Mouse (Mus musculus): ENCODE measurements at regions not wholly inside any gene's neighbourhood (a gene's known extent, or its start where the extent isn't known, plus 50 kb on each side); places are given as distances from the start of the nearest gene placed in this dataset.

- Histone ChIP-seq H3K9ac (replicated peaks) (no peak overlapping the region), H3K4me3 (ENCODE audit: low read depth, low read length) (no peak overlapping the region), H3K4me2 (ENCODE audit: low read depth, low read length) (no peak overlapping the region), H3K36me3 (replicated peaks; ENCODE audit: insufficient read depth, low read length) (no peaks in the 10 kb centered on the region), H3K27ac (ENCODE audit: low read depth) (no peak overlapping the region), H3K4me1 (ENCODE audit: insufficient read depth) (no peaks in the 10 kb centered on the region), H3K27me3 (ENCODE audit: insufficient read depth, low read length) (no peaks in the 10 kb centered on the region), H3K9me3 (ENCODE audit: low read length) (0 out of 2 replicates have a peak, but pooled peaks cover 4% of the 10 kb centered on the region)
- ATAC-seq (no peak), DNase-seq (no peak)
- TF ChIP-seq EP300 (IDR thresholded peaks at IDR 0.05; ENCODE audit: low read depth) (no peak), CTCF (IDR thresholded peaks at IDR 0.05; ENCODE audit: low read depth) (peak; percentile 43)
- WGBS (ENCODE audit: insufficient replicate concordance) = 41% methylated on average over 5 of the region's 5 CpGs
Observed at GRCm38 (mm10) chr4:127536952-127537351, 179.0 kb upstream of the Gjb5 start.

- 75% methylated on average over 7 of the region's 7 CpGs for WGBS (ENCODE audit: insufficient replicate concordance)
- no peak for DNase-seq
- H3K27me3 ChIP-seq (ENCODE audit: insufficient read depth, low read length) = no peaks in the 10 kb centered on the region
Observed at GRCm38 (mm10) chr4:127535630-127536029, 177.6 kb upstream of the Gjb5 start.

DNA sequence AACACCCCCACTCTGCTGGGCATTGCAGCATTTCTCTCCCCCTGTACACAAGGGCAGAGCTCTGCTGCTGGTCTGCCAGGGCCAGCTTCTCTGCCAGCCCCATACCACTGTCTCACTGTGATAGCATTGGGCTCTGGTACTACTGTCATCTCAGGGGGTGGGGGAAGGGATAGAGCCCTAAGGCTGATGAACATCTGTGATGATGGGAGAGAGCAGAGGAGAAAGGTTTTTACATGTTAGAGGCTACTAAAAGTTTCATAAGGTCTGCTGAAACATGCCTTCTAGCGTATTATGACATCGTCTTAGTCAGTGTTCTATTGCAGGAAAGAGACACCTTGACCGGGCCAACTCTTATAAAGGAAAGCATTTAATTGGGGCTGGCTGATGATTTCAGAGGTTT lies 176.4 kb upstream of the Gjb5 start:
- Histone ChIP-seq H3K9me3 (ENCODE audit: low read length) (0 out of 2 replicates have a peak, but pooled peaks cover 4% of the 10 kb centered on the region), H3K27ac (ENCODE audit: low read depth) (no peak overlapping the region), H3K27me3 (ENCODE audit: insufficient read depth, low read length) (no peaks in the 10 kb centered on the region), H3K4me2 (ENCODE audit: low read depth, low read length) (no peak overlapping the region), H3K4me3 (ENCODE audit: low read depth, low read length) (no peak overlapping the region), H3K4me1 (ENCODE audit: insufficient read depth) (no peaks in the 10 kb centered on the region), H3K9ac (replicated peaks) (no peak overlapping the region), H3K36me3 (replicated peaks; ENCODE audit: insufficient read depth, low read length) (no peaks in the 10 kb centered on the region)
- DNase-seq = no peak
- 87% methylated on average over 3 of the region's 3 CpGs for WGBS (ENCODE audit: insufficient replicate concordance)
- TF ChIP-seq EP300 (IDR thresholded peaks at IDR 0.05; ENCODE audit: low read depth) (no peak), CTCF (IDR thresholded peaks at IDR 0.05; ENCODE audit: low read depth) (no peak)
- no peak for ATAC-seq

More at GRCm38 (mm10) chr4:127535630-127536029, 177.6 kb upstream of the Gjb5 start:
- TF ChIP-seq EP300 (IDR thresholded peaks at IDR 0.05; ENCODE audit: low read depth) (no peak), CTCF (IDR thresholded peaks at IDR 0.05; ENCODE audit: low read depth) (peak; percentile 56)
- Histone ChIP-seq H3K9ac (replicated peaks) (no peak overlapping the region), H3K4me2 (ENCODE audit: low read depth, low read length) (no peak overlapping the region), H3K36me3 (replicated peaks; ENCODE audit: insufficient read depth, low read length) (no peaks in the 10 kb centered on the region), H3K4me3 (ENCODE audit: low read depth, low read length) (no peak overlapping the region), H3K9me3 (ENCODE audit: low read length) (0 out of 2 replicates have a peak, but pooled peaks cover 4% of the 10 kb centered on the region), H3K4me1 (ENCODE audit: insufficient read depth) (no peaks in the 10 kb centered on the region), H3K27ac (ENCODE audit: low read depth) (no peak overlapping the region)
- no peak for ATAC-seq

DNA sequence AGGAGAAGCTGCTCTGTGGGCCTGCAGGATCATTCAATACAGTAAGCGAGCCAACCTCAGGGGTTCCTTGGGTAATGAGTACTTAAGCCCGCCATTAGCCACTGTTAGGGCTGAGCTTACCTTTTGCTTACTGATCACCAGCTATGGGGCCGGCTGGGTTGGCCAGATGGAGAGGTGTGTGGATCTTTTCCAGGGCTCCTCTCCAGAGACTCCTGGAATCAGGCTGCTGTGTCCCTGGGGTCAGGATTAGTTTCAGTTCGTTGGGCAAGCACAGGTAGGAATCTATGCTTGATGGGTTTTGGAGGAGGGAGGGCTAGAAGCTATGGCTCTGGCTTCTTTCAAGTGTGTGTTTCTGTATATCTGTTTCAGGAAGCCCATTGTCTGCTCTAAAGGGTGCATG lies 175.7 kb upstream of the Gjb5 start:
- 0 out of 2 replicates have a peak, but pooled peaks cover 4% of the 10 kb centered on the region for H3K9me3 ChIP-seq (ENCODE audit: low read length)
- H3K4me2 ChIP-seq (ENCODE audit: low read depth, low read length) = no peak overlapping the region
- H3K27me3 ChIP-seq (ENCODE audit: insufficient read depth, low read length) = no peaks in the 10 kb centered on the region
- no peak overlapping the region for H3K4me3 ChIP-seq (ENCODE audit: low read depth, low read length)
- WGBS (ENCODE audit: insufficient replicate concordance) = 67% methylated on average over 4 of the region's 4 CpGs
- DNase-seq (no peak), ATAC-seq (no peak)
- H3K36me3 ChIP-seq (replicated peaks; ENCODE audit: insufficient read depth, low read length) = no peaks in the 10 kb centered on the region
- H3K27ac ChIP-seq (ENCODE audit: low read depth) = no peak overlapping the region
- no peak overlapping the region for H3K9ac ChIP-seq (replicated peaks)
- H3K4me1 ChIP-seq (ENCODE audit: insufficient read depth) = no peaks in the 10 kb centered on the region
- TF ChIP-seq CTCF (IDR thresholded peaks at IDR 0.05; ENCODE audit: low read depth) (no peak), EP300 (IDR thresholded peaks at IDR 0.05; ENCODE audit: low read depth) (no peak)

- H3K27ac ChIP-seq (ENCODE audit: low read depth) = no peak overlapping the region
- no peaks in the 10 kb centered on the region for H3K27me3 ChIP-seq (ENCODE audit: insufficient read depth, low read length)
- H3K4me2 ChIP-seq (ENCODE audit: low read depth, low read length) = no peak overlapping the region
- TF ChIP-seq CTCF (IDR thresholded peaks at IDR 0.05; ENCODE audit: low read depth) = no peak
- no peak for TF ChIP-seq EP300 (IDR thresholded peaks at IDR 0.05; ENCODE audit: low read depth)
- 0 out of 2 replicates have a peak, but pooled peaks cover 4% of the 10 kb centered on the region for H3K9me3 ChIP-seq (ENCODE audit: low read length)
- no peak overlapping the region for H3K4me3 ChIP-seq (ENCODE audit: low read depth, low read length)
- DNase-seq (no peak), ATAC-seq (no peak)
- H3K9ac ChIP-seq (replicated peaks) = no peak overlapping the region
- WGBS (ENCODE audit: insufficient replicate concordance) = 79% methylated on average over 11 of the region's 11 CpGs
- H3K36me3 ChIP-seq (replicated peaks; ENCODE audit: insufficient read depth, low read length) = no peaks in the 10 kb centered on the region
- H3K4me1 ChIP-seq (ENCODE audit: insufficient read depth) = no peaks in the 10 kb centered on the region
Observed at GRCm38 (mm10) chr4:127530779-127531178, 172.8 kb upstream of the Gjb5 start.

GRCm38 (mm10) chr4:127522151-127522550 lies 164.2 kb upstream of the Gjb5 start:
- ATAC-seq (no peak), DNase-seq (no peak)
- TF ChIP-seq EP300 (IDR thresholded peaks at IDR 0.05; ENCODE audit: low read depth) (no peak), CTCF (IDR thresholded peaks at IDR 0.05; ENCODE audit: low read depth) (no peak)
- 80% methylated on average over 2 of the region's 2 CpGs for WGBS (ENCODE audit: insufficient replicate concordance)
- H3K36me3 ChIP-seq (replicated peaks; ENCODE audit: insufficient read depth, low read length) = no peaks in the 10 kb centered on the region
- H3K4me2 ChIP-seq (ENCODE audit: low read depth, low read length) = no peak overlapping the region
- no peaks in the 10 kb centered on the region for H3K4me1 ChIP-seq (ENCODE audit: insufficient read depth)
- H3K27ac ChIP-seq (ENCODE audit: low read depth) = no peak overlapping the region
- H3K9me3 ChIP-seq (ENCODE audit: low read length) = no peaks in the 10 kb centered on the region
- no peak overlapping the region for H3K9ac ChIP-seq (replicated peaks)
- no peak overlapping the region for H3K4me3 ChIP-seq (ENCODE audit: low read depth, low read length)
- H3K27me3 ChIP-seq (ENCODE audit: insufficient read depth, low read length) = no peaks in the 10 kb centered on the region

DNA sequence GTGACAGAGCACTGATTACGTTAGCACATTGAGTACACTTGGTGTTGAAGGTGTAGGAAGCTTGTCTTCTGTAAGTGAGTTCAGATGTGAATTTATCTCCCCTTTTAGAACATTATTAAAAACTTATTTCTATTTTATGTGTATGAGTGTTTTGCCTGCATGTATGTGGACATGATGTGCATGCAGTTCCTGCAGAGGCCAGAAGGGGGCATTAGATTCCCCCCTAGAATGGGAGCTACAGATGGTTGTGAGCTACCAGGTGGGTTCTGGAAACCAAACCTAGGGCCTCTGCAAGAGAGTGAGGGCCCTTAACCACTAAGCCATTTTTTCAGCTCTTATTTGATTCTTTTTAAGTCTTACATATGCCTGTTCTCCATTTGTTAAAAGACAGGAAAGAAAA lies 160.0 kb upstream of the Gjb5 start:
- TF ChIP-seq CTCF (IDR thresholded peaks at IDR 0.05; ENCODE audit: low read depth) (peak; percentile 49), EP300 (IDR thresholded peaks at IDR 0.05; ENCODE audit: low read depth) (no peak)
- 65% methylated on average over 1 of the region's 1 CpGs for WGBS (ENCODE audit: insufficient replicate concordance)
- ATAC-seq (no peak), DNase-seq (no peak)
- H3K9ac ChIP-seq (replicated peaks) = no peak overlapping the region
- H3K36me3 ChIP-seq (replicated peaks; ENCODE audit: insufficient read depth, low read length) = no peaks in the 10 kb centered on the region
- no peaks in the 10 kb centered on the region for H3K4me1 ChIP-seq (ENCODE audit: insufficient read depth)
- H3K27ac ChIP-seq (ENCODE audit: low read depth) = no peak overlapping the region
- no peaks in the 10 kb centered on the region for H3K9me3 ChIP-seq (ENCODE audit: low read length)
- no peak overlapping the region for H3K4me2 ChIP-seq (ENCODE audit: low read depth, low read length)
- H3K27me3 ChIP-seq (ENCODE audit: insufficient read depth, low read length) = no peaks in the 10 kb centered on the region
- H3K4me3 ChIP-seq (ENCODE audit: low read depth, low read length) = no peak overlapping the region
